Mouse (Mus musculus): Measurements from ENCODE around the gene Rasa3. TPM values are rescaled to one million over a fixed set of nuclear protein-coding genes. Genes with fewer than 3 reads are reported as not detected.

Gene Rasa3
- polyA plus RNA-seq, 1 experiment from 2014 or later, result 14.0 TPM

DNA sequence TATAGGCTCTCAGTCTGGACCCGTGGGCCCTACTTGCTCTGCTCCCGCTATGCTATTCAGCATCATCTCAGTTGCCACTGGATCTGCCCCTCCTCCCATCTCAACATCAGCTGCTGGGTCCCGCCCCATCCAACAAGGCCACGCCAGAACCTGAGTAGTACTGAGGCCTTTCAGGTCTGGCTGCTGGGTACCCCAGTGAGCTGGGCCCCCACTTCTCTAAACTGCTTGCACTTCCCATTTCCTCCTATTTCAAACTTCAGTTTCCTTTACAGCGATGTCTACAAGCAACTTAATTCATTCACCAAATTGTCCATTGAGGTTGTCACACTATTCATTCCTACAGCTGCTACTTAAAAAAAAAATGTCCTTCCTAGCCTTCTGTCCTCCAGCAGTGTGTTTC, 49.8 kb downstream of the Rasa3 start:
- H3K9ac ChIP-seq (ENCODE audit: low read depth, low read length), result no peak overlapping the region
- no peak for ATAC-seq (replicated peaks; ENCODE audit: low FRiP score, low read depth)
- 97% methylated on average over 5 of the region's 5 CpGs for WGBS
- H3K4me3 ChIP-seq (replicated peaks; ENCODE audit: low read depth, low read length), result no peak overlapping the region
- H3K4me2 ChIP-seq (ENCODE audit: low read length), result no peak overlapping the region
- no peaks in the 10 kb centered on the region for H3K36me3 ChIP-seq (ENCODE audit: insufficient read depth, low read length)
- TF ChIP-seq CTCF (IDR thresholded peaks at IDR 0.05; ENCODE audit: low read depth), result no peak
- no peaks in the 10 kb centered on the region for H3K27me3 ChIP-seq (ENCODE audit: insufficient read depth, low read length)
- H3K27ac ChIP-seq, result no peak overlapping the region
- H3K9me3 ChIP-seq (replicated peaks; ENCODE audit: low read length), result no peaks in the 10 kb centered on the region
- 0 out of 2 replicates have a peak, but pooled peaks cover 7% of the 10 kb centered on the region for H3K4me1 ChIP-seq (replicated peaks; ENCODE audit: insufficient read depth, low read length)
- DNase-seq (ENCODE audit: low spot score), result no peak

DNA sequence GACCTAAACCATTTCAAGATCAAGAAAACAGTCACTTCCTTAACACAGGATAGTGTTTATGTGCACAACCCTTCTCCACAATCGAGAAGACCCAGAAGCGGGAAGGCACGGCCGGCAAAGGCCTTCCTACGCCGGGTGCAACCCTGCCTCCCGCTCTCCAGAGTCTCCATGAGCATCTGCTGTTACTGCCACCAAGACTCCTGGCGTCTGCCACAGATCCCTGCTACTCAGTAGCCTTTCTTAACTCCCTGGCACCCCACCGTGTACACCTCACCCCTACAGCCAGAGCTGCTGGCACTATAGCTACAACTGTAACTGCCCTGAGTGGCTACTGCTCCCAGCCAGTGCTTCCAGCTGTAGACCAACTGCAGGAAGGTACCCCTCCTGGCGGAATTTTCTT, 51.3 kb downstream of the Rasa3 start:
- TF ChIP-seq CTCF (IDR thresholded peaks at IDR 0.05; ENCODE audit: low read depth), result no peak
- Histone ChIP-seq H3K27ac (no peak overlapping the region), H3K27me3 (ENCODE audit: insufficient read depth, low read length) (no peaks in the 10 kb centered on the region), H3K9me3 (replicated peaks; ENCODE audit: low read length) (no peaks in the 10 kb centered on the region), H3K9ac (ENCODE audit: low read depth, low read length) (no peak overlapping the region), H3K4me3 (replicated peaks; ENCODE audit: low read depth, low read length) (no peak overlapping the region), H3K36me3 (ENCODE audit: insufficient read depth, low read length) (no peaks in the 10 kb centered on the region), H3K4me2 (ENCODE audit: low read length) (no peak overlapping the region), H3K4me1 (replicated peaks; ENCODE audit: insufficient read depth, low read length) (0 out of 2 replicates have a peak, but pooled peaks cover 7% of the 10 kb centered on the region)
- WGBS, result 91% methylated on average over 10 of the region's 10 CpGs
- no peak for ATAC-seq (replicated peaks; ENCODE audit: low FRiP score, low read depth)
- no peak for DNase-seq (ENCODE audit: low spot score)

DNA sequence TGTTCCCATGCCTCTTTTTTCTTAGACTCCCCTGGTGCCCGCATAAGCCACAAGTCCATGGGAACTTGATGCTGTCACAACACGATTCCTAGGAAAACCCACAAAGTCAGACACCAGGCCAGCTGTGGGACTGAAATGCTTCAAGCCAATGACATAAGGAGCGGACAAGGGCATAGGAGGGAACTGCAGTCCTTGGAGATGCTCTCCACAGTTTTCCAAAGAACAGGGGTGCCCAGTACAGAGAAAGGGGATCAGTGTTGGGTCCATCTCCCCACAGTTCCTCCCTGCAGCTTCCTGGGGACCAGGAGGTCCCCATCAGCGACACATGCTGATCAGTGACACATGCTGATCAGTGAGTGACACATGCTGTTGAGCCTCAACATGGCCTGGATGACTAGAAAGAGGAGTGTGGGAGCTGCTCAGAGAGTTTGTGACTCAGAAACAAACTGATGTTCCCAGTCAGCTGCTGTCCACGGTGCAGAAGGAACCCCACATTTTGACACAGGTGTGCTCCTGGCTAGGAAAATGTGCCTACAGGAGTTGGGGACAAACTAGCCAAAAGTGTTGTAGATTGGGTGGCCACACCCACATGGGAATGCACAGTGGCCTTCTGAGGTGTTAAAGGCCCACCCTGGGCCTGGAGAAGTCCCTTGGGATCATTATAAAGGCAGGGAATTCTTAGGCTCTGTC, 52.0 kb downstream of the Rasa3 start:
- Histone ChIP-seq H3K9ac (ENCODE audit: low read depth, low read length) (no peak overlapping the region), H3K4me3 (replicated peaks; ENCODE audit: low read depth, low read length) (no peak overlapping the region), H3K9me3 (replicated peaks; ENCODE audit: low read length) (no peaks in the 10 kb centered on the region), H3K4me1 (replicated peaks; ENCODE audit: insufficient read depth, low read length) (0 out of 2 replicates have a peak, but pooled peaks cover 7% of the 10 kb centered on the region), H3K27ac (no peak overlapping the region), H3K4me2 (ENCODE audit: low read length) (no peak overlapping the region), H3K36me3 (ENCODE audit: insufficient read depth, low read length) (no peaks in the 10 kb centered on the region), H3K27me3 (ENCODE audit: insufficient read depth, low read length) (no peaks in the 10 kb centered on the region)
- ATAC-seq (replicated peaks; ENCODE audit: low FRiP score, low read depth) (no peak), DNase-seq (ENCODE audit: low spot score) (no peak)
- WGBS, result 65% methylated on average over 5 of the region's 5 CpGs
- no peak for TF ChIP-seq CTCF (IDR thresholded peaks at IDR 0.05; ENCODE audit: low read depth)

DNA sequence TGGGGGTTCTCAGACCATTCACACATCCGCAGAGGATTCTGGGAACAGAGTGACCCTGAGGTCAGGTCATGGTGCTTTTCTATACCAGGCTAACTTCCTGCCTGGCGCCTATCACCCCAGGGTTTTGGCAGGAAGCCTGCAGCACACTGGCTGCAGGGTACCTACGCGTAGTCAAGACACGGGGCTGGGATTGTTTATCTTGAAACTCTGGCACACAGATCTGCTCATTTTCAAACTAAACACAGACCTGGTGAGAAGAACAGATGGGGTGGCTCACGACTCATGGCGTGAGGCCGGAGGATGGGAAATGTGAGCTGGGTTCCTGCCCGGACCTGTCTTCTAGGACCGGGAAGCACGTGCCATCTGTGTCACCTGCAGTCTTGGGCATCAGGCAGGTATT, 52.5 kb downstream of the Rasa3 start:
- Histone ChIP-seq H3K4me1 (replicated peaks; ENCODE audit: insufficient read depth, low read length) (0 out of 2 replicates have a peak, but pooled peaks cover 7% of the 10 kb centered on the region), H3K9ac (ENCODE audit: low read depth, low read length) (no peak overlapping the region), H3K27me3 (ENCODE audit: insufficient read depth, low read length) (no peaks in the 10 kb centered on the region), H3K27ac (no peak overlapping the region), H3K9me3 (replicated peaks; ENCODE audit: low read length) (no peaks in the 10 kb centered on the region), H3K4me2 (ENCODE audit: low read length) (no peak overlapping the region), H3K4me3 (replicated peaks; ENCODE audit: low read depth, low read length) (no peak overlapping the region), H3K36me3 (ENCODE audit: insufficient read depth, low read length) (no peaks in the 10 kb centered on the region)
- ATAC-seq (replicated peaks; ENCODE audit: low FRiP score, low read depth) (no peak), DNase-seq (ENCODE audit: low spot score) (no peak)
- 18% methylated on average over 11 of the region's 11 CpGs for WGBS
- no peak for TF ChIP-seq CTCF (IDR thresholded peaks at IDR 0.05; ENCODE audit: low read depth)

DNA sequence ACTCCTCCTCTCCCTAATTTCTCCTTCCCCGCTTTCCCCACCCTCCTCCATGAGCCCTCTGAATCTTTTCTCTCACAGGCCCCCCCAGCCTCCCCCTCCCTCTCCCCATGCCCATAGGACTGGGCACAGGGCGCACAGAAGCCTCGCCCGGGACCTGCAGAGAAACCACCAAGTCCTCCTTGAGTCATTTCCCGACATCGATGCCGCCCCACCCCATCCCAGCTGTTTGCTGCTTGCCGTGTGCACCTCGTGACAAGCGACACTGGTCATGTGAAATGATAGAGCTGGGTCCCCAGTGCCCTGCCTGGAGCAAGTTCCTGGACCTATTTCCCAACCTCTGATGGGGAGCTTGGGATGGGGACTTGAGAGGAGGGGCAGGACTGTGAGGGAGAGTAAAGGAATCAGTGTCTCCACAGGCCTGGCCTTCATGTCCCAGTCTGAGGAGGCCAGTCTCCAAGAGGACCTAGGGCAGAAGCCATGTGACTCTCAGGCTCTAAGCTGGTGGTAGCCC, 53.4 kb downstream of the Rasa3 start:
- DNase-seq (ENCODE audit: low spot score) (no peak), ATAC-seq (replicated peaks; ENCODE audit: low FRiP score, low read depth) (no peak)
- Histone ChIP-seq H3K4me2 (ENCODE audit: low read length) (no peak overlapping the region), H3K4me1 (replicated peaks; ENCODE audit: insufficient read depth, low read length) (0 out of 2 replicates have a peak, but pooled peaks cover 7% of the 10 kb centered on the region), H3K27me3 (ENCODE audit: insufficient read depth, low read length) (no peaks in the 10 kb centered on the region), H3K4me3 (replicated peaks; ENCODE audit: low read depth, low read length) (no peak overlapping the region), H3K36me3 (ENCODE audit: insufficient read depth, low read length) (no peaks in the 10 kb centered on the region), H3K27ac (no peak overlapping the region), H3K9me3 (replicated peaks; ENCODE audit: low read length) (no peaks in the 10 kb centered on the region), H3K9ac (ENCODE audit: low read depth, low read length) (no peak overlapping the region)
- TF ChIP-seq CTCF (IDR thresholded peaks at IDR 0.05; ENCODE audit: low read depth), result no peak
- 59% methylated on average over 10 of the region's 10 CpGs for WGBS

- no peaks in the 10 kb centered on the region for H3K27me3 ChIP-seq (ENCODE audit: insufficient read depth, low read length)
- 0 out of 2 replicates have a peak, but pooled peaks cover 7% of the 10 kb centered on the region for H3K4me1 ChIP-seq (replicated peaks; ENCODE audit: insufficient read depth, low read length)
- H3K4me2 ChIP-seq (ENCODE audit: low read length), result no peak overlapping the region
- DNase-seq (ENCODE audit: low spot score), result no peak
- TF ChIP-seq CTCF (IDR thresholded peaks at IDR 0.05; ENCODE audit: low read depth), result no peak
- H3K36me3 ChIP-seq (ENCODE audit: insufficient read depth, low read length), result no peaks in the 10 kb centered on the region
- H3K4me3 ChIP-seq (replicated peaks; ENCODE audit: low read depth, low read length), result no peak overlapping the region
- WGBS, result 50% methylated on average over 9 of the region's 9 CpGs
- no peak overlapping the region for H3K27ac ChIP-seq
- H3K9me3 ChIP-seq (replicated peaks; ENCODE audit: low read length), result no peaks in the 10 kb centered on the region
- no peak overlapping the region for H3K9ac ChIP-seq (ENCODE audit: low read depth, low read length)
- ATAC-seq (replicated peaks; ENCODE audit: low FRiP score, low read depth), result no peak
Observed at GRCm38 (mm10) chr8:13623038-13623750, 54.2 kb downstream of the Rasa3 start.

All from kidney, postnatal 0 days (tissue).